Mouse (Mus musculus): ENCODE data around the gene Errfi1.

Gene Errfi1

DNA sequence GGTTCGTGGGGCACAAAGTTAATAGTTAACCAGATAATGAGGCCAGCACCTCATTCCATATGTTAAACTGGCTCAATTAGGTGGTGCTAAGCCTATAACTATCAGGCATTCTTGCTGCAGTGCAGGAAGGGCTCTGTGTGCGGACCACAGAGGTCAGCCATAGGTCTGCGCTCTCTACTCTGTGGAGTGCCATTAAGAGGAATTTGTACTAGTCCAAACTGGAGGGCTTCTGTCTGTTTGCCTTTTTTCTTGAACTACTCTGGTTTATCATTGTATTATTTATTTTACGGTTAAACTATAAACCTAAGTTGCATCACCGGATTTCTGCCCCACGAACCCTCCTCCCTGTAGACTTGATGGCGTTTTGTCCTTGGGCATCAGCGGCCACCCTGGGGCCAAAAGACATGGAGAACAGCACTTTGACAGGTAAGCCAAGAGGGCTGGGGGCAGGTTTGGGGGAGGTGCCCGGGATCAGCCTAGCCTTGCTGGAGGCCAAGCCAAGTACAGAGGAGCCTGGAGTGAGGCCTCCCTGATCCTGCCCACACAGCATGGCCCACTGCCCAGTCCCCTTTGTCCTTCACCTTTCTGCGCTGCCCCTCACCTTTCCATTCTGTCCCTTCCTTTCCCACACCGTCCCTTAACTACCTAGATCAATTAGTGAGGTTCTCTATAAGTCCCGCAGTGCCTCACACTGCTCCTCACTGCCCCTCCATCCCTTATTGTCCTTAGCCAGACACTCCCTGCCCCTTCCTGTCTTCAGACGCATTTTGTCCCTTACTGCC lies at the start of gene Errfi1:
TSS of gene Errfi1 (plus strand) at position 240 of the 782 bp plus-strand sequence.
- peak; percentile 67 to 89 for DNase-seq

DNA sequence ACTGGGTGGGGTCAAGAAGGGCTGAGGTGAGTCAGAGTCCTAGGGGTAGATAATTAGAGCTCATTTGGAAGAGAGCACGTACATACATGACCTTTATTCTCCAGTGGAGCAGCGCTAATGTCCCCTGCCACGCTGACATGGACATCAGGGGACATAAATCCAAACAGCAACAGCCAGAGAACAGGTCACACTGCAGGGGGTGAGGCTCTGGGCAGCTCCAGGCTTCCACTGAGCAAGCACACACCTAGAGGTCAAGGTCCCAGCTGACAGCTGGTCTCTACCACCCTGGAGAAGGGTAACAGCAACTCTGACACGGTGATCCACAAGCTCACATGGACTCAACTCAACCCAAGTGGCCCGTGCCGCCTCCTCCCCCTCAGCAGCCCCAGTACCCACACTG lies 49.5 kb upstream of the Errfi1 start:
- DNase-seq, result no peak

DNA sequence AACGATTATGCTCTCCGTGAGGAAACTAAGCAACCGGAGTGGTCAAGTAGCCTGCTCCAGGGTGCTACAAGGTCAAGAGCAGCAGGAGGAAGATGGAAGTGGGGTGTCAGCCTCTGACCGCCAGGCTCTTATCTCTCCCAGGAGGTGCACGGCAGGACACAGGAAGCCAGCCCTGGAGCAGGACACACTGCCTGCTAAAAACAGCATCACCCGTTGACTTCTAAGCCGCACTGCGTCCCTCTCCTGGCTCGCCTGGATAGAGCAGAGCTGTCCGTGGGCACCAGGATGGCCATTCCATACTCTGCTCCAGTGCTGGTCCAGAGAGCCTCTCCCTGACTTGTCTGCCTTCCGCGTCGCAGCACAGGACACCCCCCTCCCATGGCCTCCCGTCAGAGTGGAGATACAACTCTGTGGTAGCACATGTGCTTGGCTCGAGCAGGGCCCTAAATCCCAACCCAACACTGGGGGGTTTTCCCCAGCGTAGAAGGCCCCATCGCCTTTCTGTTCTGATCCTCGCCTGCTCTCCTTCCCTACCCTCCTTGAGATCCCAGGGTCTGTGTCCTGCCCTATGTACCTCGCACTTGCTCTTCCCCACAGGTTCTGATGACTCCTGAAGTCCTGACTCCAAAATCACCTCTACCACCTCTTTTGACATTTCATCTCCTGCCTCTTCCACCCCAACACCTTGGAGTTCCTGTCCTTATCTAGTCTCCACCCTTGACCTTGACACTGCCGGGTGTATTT lies 45.8 kb upstream of the Errfi1 start:
- no peak for DNase-seq

DNA sequence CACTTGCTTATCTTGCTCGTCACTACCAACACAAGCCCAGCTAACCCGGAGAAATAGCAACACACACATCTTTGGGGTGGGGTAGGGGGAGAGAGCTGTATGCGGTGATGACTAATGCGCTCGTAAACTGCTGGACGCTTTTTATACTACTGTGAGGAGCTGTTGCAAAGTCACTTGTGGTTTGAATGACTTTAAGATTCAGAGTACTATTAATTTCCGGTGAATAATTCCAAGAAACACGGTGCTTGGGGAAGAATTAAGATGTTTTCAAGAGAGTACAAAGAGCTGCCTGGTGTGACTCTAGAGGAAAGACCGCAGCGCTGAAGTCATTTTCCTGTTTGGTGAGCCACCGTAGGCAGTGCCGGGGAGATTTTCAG lies 45.3 kb upstream of the Errfi1 start:
- DNase-seq, result no peak

DNA sequence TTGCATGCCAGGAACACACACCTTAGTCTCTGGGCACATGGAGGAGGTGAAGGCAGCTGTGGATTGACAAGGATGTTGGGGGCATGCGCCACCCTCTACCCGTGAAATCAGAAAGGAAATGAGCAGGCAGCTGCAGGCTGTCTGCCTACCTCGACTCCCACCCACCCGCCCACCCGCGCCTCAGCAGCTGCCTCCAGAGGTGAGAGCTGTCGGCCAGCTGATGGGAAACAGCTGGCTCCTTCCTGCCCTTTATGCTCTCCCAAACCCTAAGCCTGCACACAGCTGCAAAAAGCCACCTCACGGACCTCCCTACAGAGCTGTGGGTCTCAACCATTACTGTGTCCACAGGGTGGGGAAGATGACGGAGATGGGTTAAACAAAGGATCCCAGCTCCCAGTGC lies 44.4 kb upstream of the Errfi1 start:
- DNase-seq, result peak in 1 of 2 experiments; percentile 76

DNA sequence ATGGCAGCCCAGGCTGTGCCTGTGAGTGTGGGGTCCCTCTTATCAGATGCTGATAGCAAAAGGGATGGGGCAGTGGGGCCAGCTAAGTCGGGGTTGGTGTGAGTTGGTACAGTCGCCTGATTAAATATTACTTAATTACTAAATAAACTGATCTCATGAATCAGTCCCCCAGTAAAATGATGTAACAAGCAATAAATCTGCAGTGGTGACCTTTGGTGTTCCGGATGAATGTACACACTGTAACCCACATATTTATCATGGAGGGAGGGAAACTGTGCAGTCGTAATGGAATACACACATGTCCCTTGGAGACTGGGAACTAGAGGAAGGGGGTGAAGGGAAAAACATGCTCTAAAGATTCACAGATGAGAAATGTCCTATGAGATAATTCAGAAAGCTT lies 38.6 kb upstream of the Errfi1 start:
- no peak for DNase-seq

DNA sequence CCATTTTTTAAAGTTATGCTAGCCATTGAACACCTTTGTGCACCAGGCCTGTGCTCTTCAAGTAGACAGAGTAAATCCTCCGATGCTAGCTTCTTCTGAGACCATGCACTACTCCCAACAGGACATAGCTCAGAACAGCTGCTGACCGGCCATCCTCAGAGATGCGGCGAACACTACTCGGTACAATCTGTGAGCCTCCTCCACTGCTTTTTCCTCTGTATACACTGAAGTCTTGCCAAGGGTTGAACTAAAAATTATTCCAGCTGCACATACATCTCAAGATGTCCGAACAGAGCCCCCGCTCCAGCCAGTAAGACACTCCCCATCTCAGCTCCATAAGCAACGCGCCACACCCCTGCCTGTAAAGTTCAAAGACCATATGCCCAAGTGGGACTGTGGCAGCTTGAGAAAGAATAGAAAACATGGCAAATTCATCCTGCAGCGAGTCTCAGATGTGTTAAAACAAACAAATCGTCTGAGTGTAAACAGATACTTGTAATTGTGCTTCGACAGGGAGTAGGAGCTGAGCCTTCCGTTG lies 37.2 kb upstream of the Errfi1 start:
- peak in 1 of 2 experiments; percentile 37 for DNase-seq

DNA sequence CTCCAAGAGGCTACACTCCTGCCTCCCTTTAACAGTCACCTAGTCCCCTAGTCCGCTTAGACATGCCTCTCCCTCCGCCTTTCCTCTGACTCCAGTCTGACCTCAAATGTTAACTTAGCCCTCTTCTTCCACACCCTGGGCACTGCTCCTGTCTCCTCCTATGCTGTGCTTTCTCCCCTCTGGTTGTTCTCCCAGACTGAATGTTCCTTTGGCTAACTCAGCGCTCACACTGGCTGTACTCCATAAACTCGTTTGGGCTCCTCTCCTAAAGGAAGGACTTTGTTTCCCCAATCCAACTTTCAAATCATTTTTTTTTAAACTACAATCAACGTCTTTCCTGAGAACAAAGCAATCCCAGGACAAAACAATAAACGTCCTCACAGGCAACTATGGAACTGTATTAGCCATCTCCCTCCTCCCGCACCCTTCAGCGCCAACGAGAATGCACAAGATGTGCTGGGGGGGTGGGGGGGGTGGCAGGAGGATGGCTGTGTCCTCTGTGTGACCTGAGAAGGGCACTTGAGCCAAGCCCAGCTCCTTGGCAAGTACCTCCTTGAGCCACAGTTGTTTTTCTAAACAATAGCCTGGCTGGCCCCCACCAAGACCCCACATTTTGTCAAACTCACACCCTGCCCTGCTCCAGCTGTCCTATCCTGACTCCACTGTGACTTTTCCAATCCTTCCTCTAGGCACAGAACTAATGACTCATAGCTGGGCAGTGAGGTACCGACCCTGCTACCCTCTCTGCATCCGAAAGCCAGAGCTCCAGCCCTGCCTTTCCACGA lies 34.4 kb upstream of the Errfi1 start:
- DNase-seq, result peak; percentile 46 to 73

DNA sequence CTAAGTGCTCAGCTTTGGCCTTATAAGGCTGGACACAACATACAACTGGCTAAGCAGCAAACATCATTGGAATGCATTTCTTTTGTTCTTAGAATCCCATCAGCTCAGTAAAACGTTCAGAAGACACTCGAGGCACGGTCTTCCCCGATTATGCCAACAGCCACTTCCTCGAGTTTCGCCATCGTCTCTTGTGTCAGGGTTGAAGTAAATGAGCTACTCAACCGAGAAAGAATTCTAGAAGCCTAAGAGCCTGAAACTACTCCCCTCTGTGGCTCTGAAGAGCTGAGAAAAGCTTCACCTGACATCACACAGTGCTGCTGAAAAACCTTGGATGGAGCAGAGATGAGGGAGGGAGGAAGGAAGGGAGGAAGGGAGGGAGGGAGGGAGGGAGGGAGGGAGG lies 32.3 kb upstream of the Errfi1 start:
- DNase-seq, result peak; percentile 57 to 74

DNA sequence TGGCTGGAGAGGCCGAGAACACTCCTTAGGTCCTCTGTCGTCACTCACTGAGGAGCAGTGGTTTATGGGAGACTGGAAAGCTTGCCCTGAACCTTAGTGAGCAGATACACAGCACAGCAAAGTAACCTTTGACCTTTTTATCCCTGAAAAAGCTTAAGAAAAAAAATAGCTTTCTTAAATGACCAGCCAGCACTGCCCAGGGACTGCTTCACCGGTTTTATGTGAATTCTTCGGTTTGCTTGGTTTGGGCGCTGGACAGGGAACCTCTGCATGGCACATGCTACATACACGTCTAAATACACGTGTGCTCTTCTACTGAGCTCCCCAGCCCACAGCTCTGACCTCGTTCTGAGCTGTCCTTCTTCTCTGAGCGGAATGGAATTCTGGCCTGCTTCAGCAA lies 31.1 kb upstream of the Errfi1 start:
- DNase-seq, result no peak

DNA sequence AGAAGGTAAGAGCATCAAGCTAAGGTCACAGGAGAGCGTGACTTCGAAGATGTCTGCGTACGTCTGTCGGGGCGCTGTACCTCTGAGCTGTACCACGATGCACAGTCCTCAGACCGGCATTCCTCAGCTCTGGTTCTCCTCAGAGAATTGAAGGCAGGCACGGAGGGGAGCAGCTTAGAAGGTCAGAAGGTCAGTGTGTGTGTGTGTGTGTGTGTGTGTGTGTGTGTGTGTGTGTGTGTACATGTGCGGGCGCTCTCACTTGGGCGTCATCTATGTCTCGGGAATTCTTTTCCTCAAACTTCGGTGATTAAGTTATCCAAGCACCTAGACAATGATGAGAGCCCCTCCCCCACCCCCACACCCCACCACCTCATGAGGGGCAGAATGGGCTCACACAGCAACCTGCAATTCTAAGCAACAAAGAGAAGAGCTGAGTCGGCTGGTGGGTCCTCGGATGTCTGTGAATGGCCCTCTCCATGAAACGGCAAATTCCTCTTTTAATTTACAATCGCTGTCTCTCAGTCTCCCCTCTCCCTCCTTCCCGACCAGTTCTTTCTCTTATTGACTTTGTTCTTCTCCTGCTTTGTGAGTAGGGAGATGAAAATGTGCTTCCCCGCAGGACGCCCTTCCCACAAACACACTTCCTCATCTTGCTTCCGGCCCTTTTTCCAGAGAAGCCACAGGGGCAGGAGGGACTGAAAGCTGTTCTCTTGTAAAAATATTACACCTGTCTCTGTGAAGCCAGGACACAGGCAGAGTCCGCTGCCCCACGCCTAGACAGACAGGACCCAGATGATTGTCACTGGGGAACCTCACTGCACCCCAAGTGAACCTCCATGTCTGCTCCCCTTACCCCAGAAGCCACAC lies 29.9 kb upstream of the Errfi1 start:
- DNase-seq, result no peak

DNA sequence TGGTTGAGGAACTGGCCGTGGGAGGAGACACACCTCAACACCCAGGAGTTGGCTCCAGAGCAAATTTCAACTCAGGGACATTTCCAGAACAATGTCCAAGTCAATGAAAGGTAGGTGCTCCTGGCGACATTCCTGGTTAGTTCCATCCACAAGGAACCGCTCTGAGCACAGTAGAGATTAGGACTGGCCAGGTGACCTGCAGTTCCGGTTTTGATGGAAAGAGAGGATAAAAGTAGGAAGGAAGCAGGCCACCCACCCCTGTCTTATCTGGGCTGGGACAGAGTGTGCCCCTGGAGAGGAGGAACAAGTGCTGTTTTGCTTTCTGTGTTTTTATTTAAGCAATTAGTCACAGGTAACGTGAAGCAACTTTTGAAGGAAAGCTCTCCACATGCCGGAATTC lies 28.8 kb upstream of the Errfi1 start:
- DNase-seq, result peak; percentile 55 to 79

DNA sequence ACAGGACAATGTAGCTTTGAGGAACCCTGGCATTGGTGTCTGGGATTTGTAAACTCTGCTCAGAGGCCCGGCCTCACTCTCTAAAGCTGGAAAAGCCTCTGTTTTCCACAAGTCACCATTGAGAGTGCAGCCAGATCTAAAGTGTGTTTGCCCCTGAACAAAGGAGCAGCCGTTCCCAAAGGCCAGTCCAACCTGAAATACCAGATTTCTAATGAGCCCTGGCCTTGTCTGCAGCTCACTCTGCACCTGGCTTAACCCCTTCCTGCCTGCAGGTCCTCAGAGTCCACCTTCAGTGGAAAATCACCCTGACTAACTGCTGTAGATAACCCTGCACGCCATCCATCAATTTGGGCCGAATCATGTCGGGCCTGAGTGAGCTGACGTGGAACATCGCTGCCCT lies 28.2 kb upstream of the Errfi1 start:
- DNase-seq, result peak; percentile 74 to 84

DNA sequence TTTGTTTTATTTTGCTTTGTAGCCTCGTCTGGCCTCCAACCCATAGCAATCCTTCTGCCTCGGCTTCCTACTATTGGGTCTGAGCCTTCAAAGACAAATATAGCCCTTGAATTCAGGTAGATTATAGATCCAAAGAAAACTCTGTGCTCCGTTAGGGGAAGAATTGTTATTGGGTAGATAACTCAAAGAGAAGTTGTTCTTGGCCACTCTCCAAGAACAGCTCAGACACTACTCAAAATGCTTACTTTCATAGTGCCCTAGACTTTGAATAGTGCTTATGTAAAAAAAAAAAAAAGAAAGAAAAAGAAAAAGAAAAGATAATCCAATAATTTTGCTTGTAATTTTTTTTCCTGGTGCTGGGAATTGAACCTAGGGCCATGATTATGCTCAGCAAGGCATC lies 22.4 kb upstream of the Errfi1 start:
- no peak for DNase-seq

DNA sequence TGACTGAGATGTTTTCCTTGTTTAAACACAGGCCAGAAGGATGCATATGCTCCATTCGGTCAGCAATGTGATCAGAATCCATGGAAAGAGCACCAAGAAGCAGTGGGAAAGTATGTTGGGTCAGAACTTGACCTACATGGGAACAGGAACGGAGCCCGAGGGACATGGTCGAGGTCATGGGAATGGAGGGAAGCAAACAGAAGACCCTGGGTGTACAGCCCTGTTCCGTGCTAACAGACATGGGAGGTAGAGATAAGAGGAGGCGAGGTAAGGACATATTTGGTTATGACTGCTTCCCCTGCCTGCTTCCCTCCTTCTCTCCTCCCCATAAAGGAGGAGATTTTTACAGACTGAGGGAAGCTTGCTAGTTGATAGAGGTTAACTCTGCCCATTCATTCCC lies 21.8 kb upstream of the Errfi1 start:
- no peak for DNase-seq

DNA sequence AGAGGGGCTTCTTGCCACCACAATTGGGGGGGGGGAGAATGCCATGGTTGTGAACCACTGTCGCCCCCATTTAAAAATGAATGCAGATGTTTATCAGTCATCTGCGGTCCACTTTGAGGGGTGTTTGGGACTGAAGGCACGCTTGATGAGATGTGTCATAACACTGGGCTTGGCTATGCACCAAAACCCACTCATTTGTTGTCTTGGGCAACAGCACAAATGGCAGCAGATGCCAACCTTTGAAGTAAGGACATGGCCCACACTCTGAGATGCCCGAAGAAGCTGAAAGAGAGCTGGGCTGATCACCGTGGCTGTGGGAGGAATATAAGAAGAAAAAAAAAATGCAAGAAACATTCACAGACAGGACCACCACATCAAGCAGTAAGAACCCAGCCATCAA lies 18.6 kb upstream of the Errfi1 start:
- no peak for DNase-seq

DNA sequence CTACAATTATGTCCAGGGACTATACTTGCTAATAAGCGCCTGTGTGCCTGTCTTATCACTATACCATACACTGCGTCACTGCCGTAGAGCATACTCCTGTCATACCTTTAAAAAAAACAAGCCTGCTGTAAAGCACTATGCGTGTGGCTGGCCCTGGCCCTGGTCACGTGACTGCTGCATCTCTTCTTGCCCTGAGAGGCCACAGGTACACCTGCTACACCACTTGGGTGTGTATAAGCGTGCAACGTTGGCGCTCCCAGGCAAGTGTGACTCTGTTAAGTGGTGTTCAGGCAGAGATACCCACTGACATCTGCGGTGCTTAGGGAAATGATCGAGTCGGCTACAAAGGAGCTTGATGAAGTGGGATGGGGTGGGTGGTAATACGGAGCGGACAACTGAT lies 17.5 kb upstream of the Errfi1 start:
- DNase-seq, result no peak

DNA sequence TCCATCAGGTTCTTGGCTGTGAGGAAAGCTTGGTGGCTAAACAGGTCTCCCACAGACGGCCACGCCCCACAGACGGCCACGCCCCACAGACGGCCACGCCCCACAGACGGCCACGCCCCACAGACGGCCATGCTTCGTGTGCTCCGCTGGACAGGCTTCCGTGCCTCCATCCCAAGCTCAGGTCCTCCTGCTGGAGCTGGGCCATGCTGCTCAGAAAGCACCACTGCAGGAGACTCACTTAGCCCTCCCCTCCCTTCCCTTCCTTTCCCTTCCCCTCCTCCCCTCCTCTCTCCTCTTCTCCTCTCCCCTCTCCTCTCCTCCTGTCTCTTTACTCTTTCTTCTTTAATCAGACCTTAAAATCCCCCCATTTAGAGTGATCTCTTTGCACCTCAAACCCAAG lies 16.8 kb upstream of the Errfi1 start:
- no peak for DNase-seq

DNA sequence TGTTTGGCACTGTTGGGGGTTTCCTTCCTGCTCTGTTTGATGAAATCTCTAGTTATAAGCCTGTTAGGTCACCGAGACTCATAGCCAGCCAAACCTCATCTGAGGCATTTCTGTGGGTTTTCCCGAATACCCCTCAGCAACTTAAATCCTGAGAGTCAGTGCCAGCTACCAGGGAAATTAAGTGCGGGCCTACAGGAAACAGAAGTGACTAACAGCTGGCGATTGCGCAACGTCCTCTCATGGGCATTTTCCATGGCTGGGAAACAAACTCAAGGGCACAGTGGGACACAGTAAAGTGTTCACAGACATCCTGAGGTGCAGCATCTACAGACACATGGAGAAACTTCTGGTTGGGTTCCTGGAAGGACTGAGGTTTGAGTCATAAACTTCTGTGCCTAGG lies 16.3 kb upstream of the Errfi1 start:
- peak; percentile 73 to 79 for DNase-seq

DNA sequence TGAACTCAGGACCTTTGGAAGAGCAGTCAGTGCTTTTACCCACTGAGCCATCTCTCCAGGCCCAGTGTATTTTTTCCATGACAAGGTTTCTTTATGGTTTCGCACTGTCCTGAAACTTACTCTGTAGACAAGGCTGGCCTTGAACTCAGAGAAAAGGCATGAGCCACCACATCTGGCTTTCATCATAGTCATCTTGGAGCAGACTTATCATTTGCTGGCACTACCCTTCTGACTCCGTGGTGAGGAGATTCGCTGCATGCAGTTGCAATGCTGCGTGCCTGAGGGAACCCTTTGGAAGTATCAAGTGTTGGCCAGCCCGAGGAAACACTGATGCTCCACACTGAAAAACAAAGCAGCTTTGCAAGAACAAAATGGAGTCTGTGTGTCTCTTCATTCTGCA lies 11.7 kb upstream of the Errfi1 start:
- no peak for DNase-seq

DNA sequence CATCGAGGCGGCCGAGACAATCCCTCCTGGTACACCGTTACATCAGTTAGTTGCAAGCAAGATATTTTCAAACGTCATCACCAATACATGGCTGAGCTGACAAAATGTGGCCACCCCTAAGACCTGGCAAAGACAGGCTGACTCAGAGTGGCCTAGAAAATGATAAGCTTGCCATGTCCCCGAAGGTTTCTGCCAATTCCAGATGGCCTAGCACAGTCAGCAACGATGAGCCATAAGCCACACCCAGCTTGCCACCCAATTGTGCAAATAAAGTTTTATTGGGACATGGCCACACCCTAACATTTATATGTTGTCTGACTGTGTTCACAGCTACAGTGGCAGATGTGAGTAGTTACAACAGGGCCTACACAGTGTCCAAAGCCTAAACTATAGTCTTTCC lies 10.5 kb upstream of the Errfi1 start:
- DNase-seq, result no peak

DNA sequence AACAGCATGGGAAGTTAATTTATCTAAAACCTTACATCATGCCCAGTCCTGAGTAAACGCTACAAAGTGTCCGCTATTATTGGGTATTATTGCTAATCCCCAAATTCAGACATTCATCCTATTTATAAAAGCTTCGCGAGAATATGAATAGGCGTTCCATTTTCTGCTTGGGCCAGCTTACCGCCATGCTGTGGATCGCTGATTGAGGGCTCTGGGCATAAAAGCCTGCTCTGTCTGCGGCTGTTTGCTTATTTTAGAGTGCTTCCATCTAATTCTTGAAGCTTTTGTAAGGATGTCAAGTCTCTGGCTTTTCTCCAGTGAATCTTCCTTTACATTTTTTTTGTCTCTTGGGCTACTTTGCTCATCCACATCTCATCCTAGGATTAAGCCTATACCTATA lies 7.4 kb upstream of the Errfi1 start:
- DNase-seq, result no peak
